Mouse (Mus musculus): ENCODE measurements at regions not wholly inside any gene's neighbourhood (a gene's known extent, or its start where the extent isn't known, plus 50 kb on each side); places are given as distances from the start of the nearest gene placed in this dataset.

DNA sequence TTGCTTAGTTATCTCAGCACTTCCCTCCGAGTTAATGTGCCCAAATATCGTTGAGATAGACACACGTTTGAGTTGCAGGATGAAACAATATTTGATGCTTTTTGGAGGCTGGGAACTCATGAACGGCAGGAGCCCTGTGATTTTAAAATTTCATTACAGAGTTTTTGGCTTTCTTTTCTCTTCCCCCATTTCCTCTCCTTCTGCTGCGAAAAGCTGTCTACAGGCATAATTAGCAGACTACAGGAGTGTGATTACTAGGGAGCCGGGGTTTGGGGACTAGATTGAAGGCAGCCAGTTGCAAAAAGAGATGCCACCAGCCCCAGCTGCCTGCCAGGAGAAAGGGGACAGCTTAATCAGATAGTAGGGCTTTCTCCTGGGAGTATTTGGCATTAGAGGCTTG lies 274.2 kb upstream of the Mki67 start:
- DNase-seq (ENCODE audit: inconsistent ontology term), result no peak

DNA sequence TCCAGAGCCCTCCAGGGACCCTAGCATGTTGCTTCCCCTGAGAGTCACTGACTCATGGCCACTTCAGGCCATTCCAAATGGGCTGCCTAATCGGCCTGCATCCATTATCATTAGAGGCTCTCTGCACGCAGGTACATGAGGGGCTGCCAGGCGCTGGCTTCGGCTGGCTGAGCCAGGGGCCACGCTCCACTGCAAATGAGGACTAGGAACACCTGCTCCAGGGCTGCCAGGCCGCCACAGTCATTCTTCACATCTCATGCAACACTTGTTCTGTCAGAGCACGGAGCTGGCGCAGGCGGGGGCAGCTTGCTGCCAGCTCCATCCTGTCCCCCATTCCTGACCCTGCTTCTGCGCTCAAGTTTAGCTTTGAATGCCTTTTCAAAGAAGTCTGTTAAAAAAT lies 280.7 kb upstream of the Mki67 start:
- DNase-seq (ENCODE audit: inconsistent ontology term), result peak; percentile 67

DNA sequence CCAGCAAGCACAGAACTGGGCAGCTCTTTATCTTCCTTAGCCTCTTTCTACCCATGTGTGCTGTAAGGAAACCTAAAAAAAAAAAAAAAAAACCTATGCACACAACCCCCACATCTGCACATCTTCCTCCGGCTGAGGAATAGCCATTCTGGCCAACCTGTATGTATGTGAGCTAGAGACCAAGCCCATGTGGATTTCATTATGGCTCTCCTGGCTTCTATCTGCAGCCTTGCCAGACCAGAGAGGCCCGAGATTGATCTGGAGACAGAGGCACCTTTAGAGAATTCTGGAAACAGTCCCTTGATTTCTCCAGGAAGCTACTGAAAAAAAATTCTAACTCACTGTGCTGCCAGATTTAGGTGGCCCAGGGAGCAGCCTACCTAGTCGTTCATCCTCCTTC lies 281.5 kb upstream of the Mki67 start:
- DNase-seq (ENCODE audit: inconsistent ontology term), result no peak

DNA sequence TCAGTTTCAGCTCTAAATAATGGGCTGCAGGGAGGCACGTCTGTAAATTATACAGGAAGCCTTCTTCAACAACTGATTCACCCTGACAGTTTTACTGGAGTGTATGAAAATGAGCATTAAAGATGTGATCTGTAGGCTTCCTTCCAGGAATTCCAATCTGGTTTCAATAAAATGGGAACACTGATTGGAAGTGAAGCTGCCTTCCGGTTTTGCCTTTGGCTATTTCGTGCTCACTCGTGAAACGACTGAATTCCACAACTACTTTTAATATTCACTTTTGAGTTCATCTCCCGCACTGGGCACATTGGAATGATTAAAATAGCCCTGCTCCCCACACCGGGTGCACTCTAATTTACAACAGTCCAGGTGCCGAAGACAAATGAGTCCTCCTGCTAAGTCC lies 286.2 kb upstream of the Mki67 start:
- peak; percentile 73 for DNase-seq (ENCODE audit: inconsistent ontology term)

DNA sequence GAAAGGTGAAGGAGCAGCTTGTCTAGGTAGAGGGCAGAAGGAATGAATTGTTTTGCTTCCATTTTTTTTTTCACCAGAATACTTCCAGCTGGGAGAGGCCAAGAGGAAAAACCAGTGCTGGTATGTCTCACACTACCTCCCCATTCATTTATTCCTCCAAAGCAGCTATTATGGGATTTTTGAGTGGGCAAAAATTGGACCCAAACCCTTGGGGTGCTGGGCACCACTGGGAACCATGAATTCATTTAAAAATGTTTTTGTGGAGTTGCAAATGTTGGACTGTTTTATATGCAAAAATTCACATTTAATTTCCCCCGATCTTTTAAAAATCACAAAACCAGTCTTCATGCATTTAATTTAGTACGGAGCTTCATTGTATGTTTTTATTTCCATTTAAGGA lies 287.1 kb upstream of the Mki67 start:
- DNase-seq (ENCODE audit: inconsistent ontology term), result no peak

- DNase-seq (ENCODE audit: inconsistent ontology term), result no peak
Observed at GRCm38 (mm10) chr7:136007796-136008455, 291.8 kb upstream of the Mki67 start.

- DNase-seq (ENCODE audit: inconsistent ontology term), result no peak
Observed at GRCm38 (mm10) chr7:136008486-136008885, 292.3 kb upstream of the Mki67 start.

- DNase-seq (ENCODE audit: inconsistent ontology term), result peak; percentile 86
Observed at GRCm38 (mm10) chr7:136010013-136010412, 293.9 kb upstream of the Mki67 start.

- no peak for DNase-seq (ENCODE audit: inconsistent ontology term)
Observed at GRCm38 (mm10) chr7:136014706-136015105, 298.5 kb upstream of the Mki67 start.

GRCm38 (mm10) chr7:136016918-136017317 lies 300.8 kb upstream of the Mki67 start:
- DNase-seq (ENCODE audit: inconsistent ontology term), result no peak

GRCm38 (mm10) chr7:136020577-136020976 lies 304.4 kb upstream of the Mki67 start:
- DNase-seq (ENCODE audit: inconsistent ontology term), result no peak

DNA sequence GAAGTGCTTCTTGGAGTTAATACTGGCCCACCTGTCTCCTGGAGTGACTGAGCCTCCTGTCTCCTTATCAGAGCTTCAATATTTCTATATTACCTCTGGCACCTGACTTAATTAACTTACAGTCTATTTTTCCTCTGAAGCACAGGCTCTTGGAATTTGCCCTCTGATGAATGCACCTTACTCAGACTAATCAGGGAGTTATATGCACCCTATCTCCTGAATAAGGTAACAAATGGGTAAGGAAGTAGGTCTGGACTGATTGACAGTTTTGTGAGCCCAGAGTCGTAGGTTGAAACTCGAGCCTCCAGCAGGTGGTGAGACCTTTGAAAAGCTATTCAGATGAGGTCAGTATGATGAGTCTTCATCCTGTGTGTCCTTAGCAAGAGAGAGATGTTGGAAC lies 304.9 kb upstream of the Mki67 start:
- no peak for DNase-seq (ENCODE audit: inconsistent ontology term)

GRCm38 (mm10) chr7:136022781-136023448 lies 306.8 kb upstream of the Mki67 start:
- no peak for DNase-seq (ENCODE audit: inconsistent ontology term)

- peak; percentile 52 for DNase-seq (ENCODE audit: inconsistent ontology term)
Observed at GRCm38 (mm10) chr7:136026451-136026850, 310.3 kb upstream of the Mki67 start.

- DNase-seq (ENCODE audit: inconsistent ontology term), result no peak
Observed at GRCm38 (mm10) chr7:136032026-136032425, 315.9 kb upstream of the Mki67 start.

DNA sequence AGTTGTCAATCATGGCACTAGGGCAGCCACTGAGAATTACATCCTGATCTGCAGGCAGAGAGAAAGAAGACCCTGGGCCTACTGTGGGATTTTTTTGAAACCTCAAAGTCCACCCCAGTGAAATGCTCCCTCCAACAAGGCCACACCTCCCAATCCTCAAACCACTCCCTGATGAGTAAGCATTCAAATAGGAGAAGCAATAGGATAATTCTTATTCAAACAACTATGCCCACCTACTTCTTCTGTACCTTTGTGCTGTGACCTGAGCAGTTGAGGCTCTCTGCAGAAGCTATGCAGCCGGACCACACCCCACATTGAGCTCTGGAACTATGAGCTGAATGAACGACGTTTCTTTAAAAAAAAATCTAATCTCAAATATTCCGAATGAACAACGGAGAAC lies 317.4 kb upstream of the Mki67 start:
- DNase-seq (ENCODE audit: inconsistent ontology term), result no peak

DNA sequence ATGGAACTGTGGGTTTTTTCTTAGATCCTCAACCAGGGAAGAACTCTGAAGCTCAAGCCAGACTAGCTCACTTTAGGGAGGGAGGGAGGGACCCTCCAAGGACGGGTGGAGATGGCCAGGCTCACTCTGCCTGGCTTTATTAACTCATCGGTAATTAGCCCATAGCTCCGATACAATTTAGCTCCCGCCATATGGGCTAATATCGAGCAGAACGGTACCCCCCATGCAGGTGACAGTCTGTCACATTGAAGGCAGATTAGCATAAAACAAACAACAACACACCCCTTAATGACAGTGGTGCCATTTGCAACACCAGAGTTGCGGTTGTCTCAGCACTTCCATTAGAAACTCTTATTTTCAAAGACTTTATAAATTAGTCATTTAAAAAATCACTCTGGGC lies 319.6 kb upstream of the Mki67 start:
- DNase-seq (ENCODE audit: inconsistent ontology term), result no peak

GRCm38 (mm10) chr7:136038072-136038471 lies 321.9 kb upstream of the Mki67 start:
- no peak for DNase-seq (ENCODE audit: inconsistent ontology term)

DNA sequence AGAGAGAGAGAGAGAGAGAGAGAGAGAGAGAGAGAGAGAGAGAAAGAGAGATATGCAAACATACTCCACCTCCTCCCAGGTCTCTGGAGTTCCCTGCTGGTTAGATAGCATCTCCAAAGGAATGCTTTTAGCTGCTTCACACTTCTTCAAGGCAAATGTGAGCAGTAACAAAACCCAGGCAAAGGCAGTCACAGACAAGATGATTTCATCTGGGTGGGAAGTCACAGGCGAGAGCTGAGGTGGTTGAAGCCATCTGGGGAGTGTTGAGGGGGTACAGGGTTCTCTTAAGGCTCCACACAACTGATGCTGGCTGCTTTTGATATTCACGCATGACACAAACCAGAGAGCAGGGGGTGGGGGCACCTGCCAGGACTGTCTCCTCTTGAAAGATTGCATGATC lies 322.7 kb upstream of the Mki67 start:
- DNase-seq (ENCODE audit: inconsistent ontology term), result no peak

- DNase-seq (ENCODE audit: inconsistent ontology term), result no peak
Observed at GRCm38 (mm10) chr7:136041921-136042320, 325.8 kb upstream of the Mki67 start.

GRCm38 (mm10) chr7:136046645-136047363 lies 330.6 kb upstream of the Mki67 start:
- peak; percentile 97 for DNase-seq (ENCODE audit: inconsistent ontology term)

DNA sequence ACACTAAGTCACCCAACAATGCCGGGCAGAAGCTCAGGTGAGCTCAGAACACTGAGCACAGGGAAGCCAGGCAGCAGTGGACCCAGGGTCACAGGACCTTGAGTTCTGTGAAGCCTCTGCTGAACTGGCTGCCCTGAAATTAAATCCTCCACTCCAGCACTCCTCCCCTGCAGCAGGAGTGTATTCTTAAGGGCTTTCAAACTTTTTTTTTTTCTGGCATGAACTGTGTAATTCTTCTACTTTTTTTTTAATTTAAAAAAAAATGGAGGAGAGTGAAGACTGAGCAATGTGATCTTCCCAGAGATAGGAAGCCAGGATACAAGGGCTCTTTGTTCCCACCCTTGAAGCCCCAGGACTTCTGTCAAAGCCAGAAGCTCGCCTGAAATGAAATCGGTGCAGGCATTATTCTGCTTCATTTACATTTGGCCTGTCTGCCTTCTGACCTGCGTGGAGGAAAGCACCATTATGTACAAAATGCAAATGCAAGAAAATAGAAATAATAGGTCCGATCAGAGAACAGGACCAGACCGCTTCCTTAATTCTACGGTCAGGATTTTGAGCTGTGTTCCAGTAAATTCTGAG lies 331.3 kb upstream of the Mki67 start:
- peak; percentile 61 for DNase-seq (ENCODE audit: inconsistent ontology term)
